8 mouse cellular contexts compared by ENCODE assay signal in genomic region chr11:78095144-78095516, GRCm38 (mm10). TPM values are rescaled to one million over a fixed set of nuclear protein-coding genes. Genes with fewer than 3 reads are reported as not detected.
DNase-seq lines count a peak whose midpoint lies in the region; ATAC-seq and TF ChIP-seq lines count a peak whose summit lies in the region.

No protein-coding gene starts in this region.

- no peaks in the 10 kb centered on the region for H3K27me3 ChIP-seq in testis, adult 2 months (ENCODE audit: control insufficient read depth, insufficient read depth, low read length)
- H3K27me3 ChIP-seq in liver, embryonic 13.5 days, result no peaks in the 10 kb centered on the region

- WGBS in liver, embryonic 13.5 days (ENCODE audit: insufficient replicate concordance), result 27% methylated on average over 5 of the region's 5 CpGs

- H3K9ac ChIP-seq in liver, embryonic 13.5 days, result peak overlapping the region; percentile 70

- H3K4me2 ChIP-seq in liver, embryonic 13.5 days, result peak overlapping the region; percentile 90

- H3K4me1 ChIP-seq in testis, adult 2 months (ENCODE audit: control insufficient read depth, insufficient read depth, low read length), result peaks cover 3% of the 10 kb centered on the region
- H3K4me1 ChIP-seq in liver, embryonic 13.5 days (replicated peaks), result peaks cover 36% of the 10 kb centered on the region

- DNase-seq in gastrocnemius, adult 2 months, result no peak
- DNase-seq in gastrocnemius, adult 18-20 months (ENCODE audit: low spot score), result no peak
- no peak for DNase-seq in testis, postnatal 14 days (ENCODE audit: low spot score)
- DNase-seq in liver, embryonic 13.5 days, result no peak
- no peak for DNase-seq in cerebellum, postnatal 14 days
- no peak for DNase-seq in frontal cortex, postnatal 14 days (ENCODE audit: low spot score in 2 of 2)
- DNase-seq in cerebellum, adult 8-10 months, result no peak

- no peaks in the 10 kb centered on the region for H3K36me3 ChIP-seq in testis, adult 2 months (ENCODE audit: control insufficient read depth, insufficient read depth, low read length)
- H3K36me3 ChIP-seq in liver, embryonic 13.5 days, result 0 out of 2 replicates have a peak, but pooled peaks cover 2% of the 10 kb centered on the region

- peak overlapping the region; percentile 90 for H3K4me3 ChIP-seq in gastrocnemius, adult 2 months
- peak overlapping the region; percentile 88 for H3K4me3 ChIP-seq in testis, adult 2 months (ENCODE audit: control insufficient read depth, low read depth, low read length)
- peak overlapping the region; percentile 72 for H3K4me3 ChIP-seq in liver, embryonic 13.5 days (replicated peaks)

- no peak for ATAC-seq in liver, embryonic 13.5 days (ENCODE audit: low read depth)

- intact Hi-C loops in gastrocnemius, adult 2 months (cut with DNase I), result loop anchor here (5.0 kb wide), 1 partner anchor 62 kb away; no protein-coding TSS in a partner anchor

- H3K27ac ChIP-seq in gastrocnemius, adult 2 months, result peak overlapping the region; percentile 93
- no peak overlapping the region for H3K27ac ChIP-seq in testis, adult 2 months (ENCODE audit: control insufficient read depth, insufficient read depth, low read depth, low read length)
- no peak overlapping the region for H3K27ac ChIP-seq in liver, embryonic 13.5 days

- TF ChIP-seq CTCF in gastrocnemius, adult 2 months (IDR thresholded peaks at IDR 0.05), result no peak
- no peak for TF ChIP-seq CTCF in testis, adult 2 months (IDR thresholded peaks at IDR 0.05; ENCODE audit: control insufficient read depth, insufficient read depth, insufficient replicate concordance, low read depth, low read length)

- no peak for TF ChIP-seq POLR2A in testis, adult 2 months (IDR thresholded peaks at IDR 0.05; ENCODE audit: control insufficient read depth, low read depth, low read length)

- no peaks in the 10 kb centered on the region for H3K9me3 ChIP-seq in liver, embryonic 13.5 days (replicated peaks)

RNA-seq across cellular contexts. Expression of gene Fam222b, which starts 0.7 kb away (rescaled TPM):
- 1 to 10 TPM; 7.1 to 7.9 TPM for total RNA-seq in gastrocnemius, adult 2 months (2021)
- total RNA-seq in gastrocnemius, adult 18-20 months (2021), result 1 to 10 TPM; 8.2 to 9.4 TPM
- polyA plus RNA-seq in testis, adult 2 months (2012; rRNA removed), result 11.5 and 11.7 TPM in 2 replicates
- polyA plus RNA-seq in liver, embryonic 13.5 days (2015; fragmentation: Nextera tagmentation; extraction: Ambion mirVana), result 3.7 and 5.5 TPM in 2 replicates

RNA-seq across cellular contexts. Expression of gene Eral1, which starts 14.9 kb away (rescaled TPM):
- total RNA-seq in gastrocnemius, adult 2 months (2021), result 10 to 100 TPM; 18.8 to 26.2 TPM
- total RNA-seq in gastrocnemius, adult 18-20 months (2021), result 10 to 100 TPM; 20.1 to 22.7 TPM
- 17.4 and 18.2 TPM in 2 replicates for polyA plus RNA-seq in testis, adult 2 months (2012; rRNA removed)
- polyA plus RNA-seq in liver, embryonic 13.5 days (2015; fragmentation: Nextera tagmentation; extraction: Ambion mirVana), result 19.1 and 20.2 TPM in 2 replicates

RNA-seq across cellular contexts. Expression of gene Flot2, which starts 57.4 kb away (rescaled TPM):
- 10 to 100 TPM; 46.0 to 49.8 TPM for total RNA-seq in gastrocnemius, adult 2 months (2021)
- total RNA-seq in gastrocnemius, adult 18-20 months (2021), result 10 to 100 TPM; 45.6 to 49.1 TPM
- polyA plus RNA-seq in testis, adult 2 months (2012; rRNA removed), result 35.3 and 36.6 TPM in 2 replicates
- polyA plus RNA-seq in liver, embryonic 13.5 days (2015; fragmentation: Nextera tagmentation; extraction: Ambion mirVana), result 24.6 and 27.1 TPM in 2 replicates
